ENCODE assay signal across 49 mouse cellular contexts in the genomic region with DNA sequence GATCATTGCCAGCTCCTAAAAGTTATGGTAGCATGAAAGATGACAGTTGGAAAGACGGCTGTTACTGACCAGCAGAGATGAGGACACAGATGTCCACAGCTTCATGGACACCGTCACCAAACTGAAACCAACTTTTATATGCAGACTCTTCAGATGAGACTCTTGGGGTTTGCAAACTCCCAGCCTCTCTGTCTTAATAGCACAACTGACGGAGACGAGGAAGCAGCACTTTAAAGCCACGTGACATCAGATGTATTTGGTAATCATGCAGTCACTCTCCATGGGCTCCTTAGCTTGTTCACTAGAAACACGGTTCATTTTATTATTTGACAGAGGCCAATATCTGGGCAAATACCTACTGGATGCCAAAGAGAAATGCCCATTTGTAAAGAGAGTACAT. TPM values are rescaled to one million over a fixed set of nuclear protein-coding genes. Genes with fewer than 3 reads are reported as not detected.
"Had no signal": no experiment of that assay in that cellular context is flagged by ENCODE, and none has a peak within 500 bp of the region (broad histone marks: within the 10 kb centered on the region; RNA-seq: fewer than 3 reads in every experiment).

No protein-coding gene starts in this region.

- DNase-seq: heart, postnatal 10 days; heart, postnatal 14 days; heart, postnatal 4 days; kidney, adult 11 months; kidney, adult 18-20 months; kidney, adult 2 months; kidney, adult 8-10 months; kidney, adult 9 months; kidney, postnatal 10 days; kidney, postnatal 14 days; kidney, postnatal 25 days; kidney, postnatal 36 days; kidney, postnatal 4 days; layer of hippocampus, adult 9-11 months; layer of hippocampus, postnatal 36 days had no signal

- H3K9me3 ChIP-seq: heart, embryonic 12.5 days; heart, embryonic 13.5 days; heart, embryonic 15.5 days; hindbrain, embryonic 10.5 days; hindbrain, embryonic 12.5 days; hindbrain, embryonic 13.5 days; hindbrain, embryonic 15.5 days; intestine, embryonic 15.5 days; kidney, embryonic 15.5 days had no signal

- H3K36me3 ChIP-seq: intestine, embryonic 15.5 days had no signal

- H3K9ac ChIP-seq: heart, embryonic 12.5 days; heart, embryonic 13.5 days; heart, embryonic 15.5 days; hindbrain, embryonic 12.5 days; hindbrain, embryonic 13.5 days; hindbrain, embryonic 14.5 days; hindbrain, embryonic 15.5 days; intestine, embryonic 15.5 days; kidney, embryonic 15.5 days had no signal

- H3K27me3 ChIP-seq: heart, embryonic 12.5 days; heart, embryonic 13.5 days; heart, embryonic 15.5 days; hindbrain, embryonic 12.5 days; hindbrain, embryonic 13.5 days; hindbrain, embryonic 15.5 days; intestine, embryonic 15.5 days; kidney, embryonic 15.5 days had no signal

- H3K4me3 ChIP-seq: heart, embryonic 12.5 days; heart, embryonic 13.5 days; heart, embryonic 15.5 days; hindbrain, embryonic 10.5 days; hindbrain, embryonic 12.5 days; hindbrain, embryonic 13.5 days; hindbrain, embryonic 15.5 days; intestine, embryonic 15.5 days; kidney, embryonic 15.5 days; layer of hippocampus, adult 2 months; left cerebral cortex, adult 2 months had no signal

- ATAC-seq: hindbrain, embryonic 16.5 days; hindbrain, postnatal 0 days; inflammation-experienced regulatory T-cells, adult 6 months; intestine, embryonic 15.5 days; intestine, embryonic 16.5 days had no signal

- H3K4me2 ChIP-seq: heart, embryonic 11.5 days; heart, embryonic 12.5 days; heart, embryonic 13.5 days; heart, embryonic 15.5 days; hindbrain, embryonic 12.5 days; hindbrain, embryonic 13.5 days; hindbrain, embryonic 14.5 days; hindbrain, embryonic 15.5 days; intestine, embryonic 15.5 days; kidney, embryonic 15.5 days had no signal

- H3K4me1 ChIP-seq: hindbrain, embryonic 13.5 days; hindbrain, embryonic 15.5 days; kidney, embryonic 15.5 days had no signal

- H3K27ac ChIP-seq: heart, embryonic 13.5 days; heart, embryonic 15.5 days; hindbrain, embryonic 10.5 days; hindbrain, embryonic 12.5 days; hindbrain, embryonic 13.5 days; hindbrain, embryonic 14.5 days; hindbrain, embryonic 15.5 days; hindbrain, postnatal 0 days; intestine, embryonic 15.5 days; kidney, embryonic 15.5 days; kidney, postnatal 0 days; layer of hippocampus, adult 2 months; left cerebral cortex, adult 2 months had no signal

RNA-seq across cellular contexts. Expression of gene Gm10135, which starts 1.5 kb away (rescaled TPM):
- total RNA-seq: heart, postnatal 10 days; heart, postnatal 14 days; heart, postnatal 25 days; heart, postnatal 4 days; hematopoietic stem cell, adult 5-6 weeks; hindbrain, postnatal 0 days; layer of hippocampus, adult 18-20 months; layer of hippocampus, adult 2 months; layer of hippocampus, adult 8-10 months; layer of hippocampus, postnatal 10 days; layer of hippocampus, postnatal 14 days; layer of hippocampus, postnatal 25 days; layer of hippocampus, postnatal 36 days; left cerebral cortex, adult 18-20 months; left cerebral cortex, adult 2 months; left cerebral cortex, adult 8-10 months had no signal
- polyA plus RNA-seq: heart, embryonic 11.5 days; heart, embryonic 12.5 days; heart, embryonic 13.5 days; heart, embryonic 14.5 days; heart, embryonic 15.5 days; heart, embryonic 16.5 days; heart, postnatal 0 days; hindbrain, embryonic 10.5 days; hindbrain, embryonic 11.5 days; hindbrain, embryonic 12.5 days; hindbrain, embryonic 13.5 days; hindbrain, embryonic 14.5 days; hindbrain, embryonic 15.5 days; hindbrain, embryonic 16.5 days; hindbrain, postnatal 0 days; inflammation-experienced regulatory T-cells, adult 6 months; intestine, embryonic 15.5 days; intestine, embryonic 16.5 days; kidney, adult 2 months; kidney, embryonic 14.5 days; kidney, embryonic 15.5 days; kidney, embryonic 16.5 days; kidney, postnatal 0 days; large intestine, adult 2 months had no signal

RNA-seq across cellular contexts. Expression of gene Slc10a4, which starts 30.7 kb away (rescaled TPM):
- total RNA-seq: heart, postnatal 10 days; heart, postnatal 14 days; heart, postnatal 25 days; hematopoietic stem cell, adult 5-6 weeks had no signal
- polyA plus RNA-seq: inflammation-experienced regulatory T-cells, adult 6 months had no signal
